Mouse (Mus musculus) yolk sac, embryonic 10.5 days (tissue): Measurements from ENCODE around the gene Plxna2.
A peak's percentile ranks its signal among the peaks of the same experiment; 100 is the strongest.

Experiments used
- DNase-seq: peaks from one replicate; pipeline ENCODE4 v3.0.0-alpha.2; 2017; ENCODE audit warnings: low spot score

Plxna2 gene

GRCm38 (mm10) chr1:194660426-194661119 lies 42.6 kb downstream of the Plxna2 start:
- DNase-seq, result peak; percentile 83

GRCm38 (mm10) chr1:194663021-194663420 lies 45.0 kb downstream of the Plxna2 start:
- DNase-seq, result no peak

GRCm38 (mm10) chr1:194665715-194666114 lies 47.7 kb downstream of the Plxna2 start:
- DNase-seq, result no peak

- DNase-seq, result no peak
Measured at GRCm38 (mm10) chr1:194671783-194672524, 53.9 kb downstream of the Plxna2 start.

- no peak for DNase-seq
Measured at GRCm38 (mm10) chr1:194672525-194672894, 54.5 kb downstream of the Plxna2 start.

GRCm38 (mm10) chr1:194673229-194673628 lies 55.2 kb downstream of the Plxna2 start:
- no peak for DNase-seq

- DNase-seq, result no peak
Measured at GRCm38 (mm10) chr1:194675106-194675890, 57.3 kb downstream of the Plxna2 start.

GRCm38 (mm10) chr1:194675891-194676200 lies 57.8 kb downstream of the Plxna2 start:
- DNase-seq, result no peak

GRCm38 (mm10) chr1:194677878-194678277 lies 59.9 kb downstream of the Plxna2 start:
- DNase-seq, result peak; percentile 36

- peak; percentile 58 for DNase-seq
Measured at GRCm38 (mm10) chr1:194679147-194679546, 61.1 kb downstream of the Plxna2 start.

GRCm38 (mm10) chr1:194680136-194680535 lies 62.1 kb downstream of the Plxna2 start:
- DNase-seq, result no peak

- DNase-seq, result no peak
Measured at GRCm38 (mm10) chr1:194682021-194682420, 64.0 kb downstream of the Plxna2 start.

GRCm38 (mm10) chr1:194683132-194683531 lies 65.1 kb downstream of the Plxna2 start:
- DNase-seq, result no peak

GRCm38 (mm10) chr1:194685896-194686295 lies 67.9 kb downstream of the Plxna2 start:
- DNase-seq, result no peak

GRCm38 (mm10) chr1:194687746-194688145 lies 69.7 kb downstream of the Plxna2 start:
- no peak for DNase-seq

GRCm38 (mm10) chr1:194688161-194688560 lies 70.1 kb downstream of the Plxna2 start:
- DNase-seq, result no peak

- no peak for DNase-seq
Measured at GRCm38 (mm10) chr1:194693063-194693462, 75.0 kb downstream of the Plxna2 start.

GRCm38 (mm10) chr1:194693488-194693887 lies 75.5 kb downstream of the Plxna2 start:
- DNase-seq, result no peak

GRCm38 (mm10) chr1:194694805-194695204 lies 76.8 kb downstream of the Plxna2 start:
- DNase-seq, result no peak

GRCm38 (mm10) chr1:194697439-194697838 lies 79.4 kb downstream of the Plxna2 start:
- no peak for DNase-seq

GRCm38 (mm10) chr1:194699321-194699720 lies 81.3 kb downstream of the Plxna2 start:
- DNase-seq, result no peak

- DNase-seq, result no peak
Measured at GRCm38 (mm10) chr1:194703235-194703634, 85.2 kb downstream of the Plxna2 start.
